Mouse (Mus musculus): ENCODE data around the gene Mis18a. TPM values are rescaled to one million over a fixed set of nuclear protein-coding genes. Genes with fewer than 3 reads are reported as not detected.

The Mis18a gene
- polyA plus RNA-seq, 1 experiment from 2014 or later = 29.9 TPM

- ATAC-seq (ENCODE audit: insufficient number of reproducible peaks, insufficient read depth, low FRiP score, low read depth) = no peak
- no peaks in the 10 kb centered on the region for H3K9me3 ChIP-seq (ENCODE audit: control insufficient read depth, low read length)
- 63% methylated on average over 3 of the region's 3 CpGs for WGBS
These were observed 32.1 kb upstream of the Mis18a start for GRCm38 (mm10) chr16:90759335-90759734.

GRCm38 (mm10) chr16:90753386-90753941, 26.3 kb upstream of the Mis18a start:
- Histone ChIP-seq H3K4me1 (ENCODE audit: control insufficient read depth in 2 of 2, insufficient read depth in 2 of 2, low read length in 2 of 2) (peaks cover 9 to 11% of the 10 kb centered on the region in 2 experiments), H3K9ac (ENCODE audit: low read length) (no peak overlapping the region), H3K27ac (replicated peaks in 1 of 2; ENCODE audit: control insufficient read depth in 1 of 2, insufficient read depth in 1 of 2, low read depth in 2 of 2, low read length in 2 of 2) (no peak overlapping the region), H3K4me2 (ENCODE audit: low read length) (no peak overlapping the region), H3K27me3 (ENCODE audit: control insufficient read depth, insufficient read depth, low read length) (no peaks in the 10 kb centered on the region), H3K36me3 (ENCODE audit: control insufficient read depth, insufficient read depth, low read length) (peaks cover 72% of the 10 kb centered on the region), H3K4me3 (ENCODE audit: control insufficient read depth in 1 of 2, insufficient read depth in 1 of 2, low read depth in 1 of 2, low read length in 2 of 2) (no peak overlapping the region), H3K9me3 (ENCODE audit: control insufficient read depth, low read length) (no peaks in the 10 kb centered on the region)
- WGBS = 87% methylated on average over 13 of the region's 13 CpGs
- ATAC-seq (ENCODE audit: insufficient number of reproducible peaks, insufficient read depth, low FRiP score, low read depth) = no peak

More at GRCm38 (mm10) chr16:90759335-90759734, 32.1 kb upstream of the Mis18a start:
- H3K4me2 ChIP-seq (ENCODE audit: low read length) = no peak overlapping the region
- no peak overlapping the region for H3K27ac ChIP-seq (replicated peaks in 1 of 2; ENCODE audit: control insufficient read depth in 1 of 2, insufficient read depth in 1 of 2, low read depth in 2 of 2, low read length in 2 of 2)
- H3K9ac ChIP-seq (ENCODE audit: low read length) = no peak overlapping the region
- peaks cover 80% of the 10 kb centered on the region for H3K36me3 ChIP-seq (ENCODE audit: control insufficient read depth, insufficient read depth, low read length)
- H3K27me3 ChIP-seq (ENCODE audit: control insufficient read depth, insufficient read depth, low read length) = no peaks in the 10 kb centered on the region
- H3K4me1 ChIP-seq (ENCODE audit: control insufficient read depth in 2 of 2, insufficient read depth in 2 of 2, low read length in 2 of 2) = peaks cover 8 to 10% of the 10 kb centered on the region in 2 experiments; a peak in 3 of 4 replicates
- H3K4me3 ChIP-seq (ENCODE audit: control insufficient read depth in 1 of 2, insufficient read depth in 1 of 2, low read depth in 1 of 2, low read length in 2 of 2) = no peak overlapping the region

- H3K9ac ChIP-seq (ENCODE audit: low read length) = no peak overlapping the region; the same call in 1 of the 2 replicates
- no peak overlapping the region for H3K4me3 ChIP-seq (ENCODE audit: control insufficient read depth in 1 of 2, insufficient read depth in 1 of 2, low read depth in 1 of 2, low read length in 2 of 2)
- WGBS = 81% methylated on average over 7 of the region's 7 CpGs
- peak overlapping the region; percentile 25; the same call in 1 of the 2 replicates for H3K4me2 ChIP-seq (ENCODE audit: low read length)
- 0 out of 4 replicates have a peak overlapping the region, but pooled peaks of 1 of the 2 experiments have one; percentile 8 for H3K27ac ChIP-seq (replicated peaks in 1 of 2; ENCODE audit: control insufficient read depth in 1 of 2, insufficient read depth in 1 of 2, low read depth in 2 of 2, low read length in 2 of 2)
- no peaks in the 10 kb centered on the region for H3K27me3 ChIP-seq (ENCODE audit: control insufficient read depth, insufficient read depth, low read length)
- peaks cover 30% of the 10 kb centered on the region for H3K36me3 ChIP-seq (ENCODE audit: control insufficient read depth, insufficient read depth, low read length)
- peaks cover 26 to 34% of the 10 kb centered on the region in 2 experiments for H3K4me1 ChIP-seq (ENCODE audit: control insufficient read depth in 2 of 2, insufficient read depth in 2 of 2, low read length in 2 of 2)
- H3K9me3 ChIP-seq (ENCODE audit: control insufficient read depth, low read length) = no peaks in the 10 kb centered on the region
- no peak for ATAC-seq (ENCODE audit: insufficient number of reproducible peaks, insufficient read depth, low FRiP score, low read depth)
These were observed 21.0 kb upstream of the Mis18a start for GRCm38 (mm10) chr16:90748169-90748568.

- H3K4me1 ChIP-seq (ENCODE audit: control insufficient read depth in 2 of 2, insufficient read depth in 2 of 2, low read length in 2 of 2) = peaks cover 30 to 37% of the 10 kb centered on the region in 2 experiments
- H3K4me3 ChIP-seq (ENCODE audit: control insufficient read depth in 1 of 2, insufficient read depth in 1 of 2, low read depth in 1 of 2, low read length in 2 of 2) = no peak overlapping the region
- no peaks in the 10 kb centered on the region for H3K9me3 ChIP-seq (ENCODE audit: control insufficient read depth, low read length)
- H3K9ac ChIP-seq (ENCODE audit: low read length) = no peak overlapping the region
- H3K27me3 ChIP-seq (ENCODE audit: control insufficient read depth, insufficient read depth, low read length) = no peaks in the 10 kb centered on the region
- WGBS = 58% methylated on average over 6 of the region's 6 CpGs
- ATAC-seq (ENCODE audit: insufficient number of reproducible peaks, insufficient read depth, low FRiP score, low read depth) = peak; percentile 44
- H3K36me3 ChIP-seq (ENCODE audit: control insufficient read depth, insufficient read depth, low read length) = peaks cover 23% of the 10 kb centered on the region
- no peak overlapping the region for H3K4me2 ChIP-seq (ENCODE audit: low read length)
- H3K27ac ChIP-seq (replicated peaks in 1 of 2; ENCODE audit: control insufficient read depth in 1 of 2, insufficient read depth in 1 of 2, low read depth in 2 of 2, low read length in 2 of 2) = peak overlapping the region; percentile 12 to 42; a peak in 2 of 4 replicates
These were observed 19.9 kb upstream of the Mis18a start for GRCm38 (mm10) chr16:90747143-90747542.

GRCm38 (mm10) chr16:90738092-90738956, 11.1 kb upstream of the Mis18a start, which contains the start of gene Mrap:
Mrap (plus strand) TSS chr16:90738207.
- 27% methylated on average over 26 of the region's 26 CpGs for WGBS
- Histone ChIP-seq H3K36me3 (ENCODE audit: control insufficient read depth, insufficient read depth, low read length) (no peaks in the 10 kb centered on the region), H3K27me3 (ENCODE audit: control insufficient read depth, insufficient read depth, low read length) (no peaks in the 10 kb centered on the region), H3K4me3 (ENCODE audit: control insufficient read depth in 1 of 2, insufficient read depth in 1 of 2, low read depth in 1 of 2, low read length in 2 of 2) (peak within 1 kb of the TSS; percentile 47 to 60), H3K4me1 (ENCODE audit: control insufficient read depth in 2 of 2, insufficient read depth in 2 of 2, low read length in 2 of 2) (peaks cover 20 to 21% of the 10 kb centered on the region in 2 experiments), H3K9ac (ENCODE audit: low read length) (peak within 1 kb of the TSS; percentile 73), H3K9me3 (ENCODE audit: control insufficient read depth, low read length) (no peaks in the 10 kb centered on the region), H3K27ac (replicated peaks in 1 of 2; ENCODE audit: control insufficient read depth in 1 of 2, insufficient read depth in 1 of 2, low read depth in 2 of 2, low read length in 2 of 2) (peak within 1 kb of the TSS; percentile 48 to 73), H3K4me2 (ENCODE audit: low read length) (peak within 1 kb of the TSS; percentile 67)
- peak; percentile 58 for ATAC-seq (ENCODE audit: insufficient number of reproducible peaks, insufficient read depth, low FRiP score, low read depth)

- H3K4me1 ChIP-seq (ENCODE audit: control insufficient read depth in 2 of 2, insufficient read depth in 2 of 2, low read length in 2 of 2) = peaks cover 12 to 16% of the 10 kb centered on the region in 2 experiments
- H3K4me2 ChIP-seq (ENCODE audit: low read length) = no peak overlapping the region
- H3K36me3 ChIP-seq (ENCODE audit: control insufficient read depth, insufficient read depth, low read length) = no peaks in the 10 kb centered on the region
- no peak; the same call in 1 of the 2 replicates for ATAC-seq (ENCODE audit: insufficient number of reproducible peaks, insufficient read depth, low FRiP score, low read depth)
- H3K4me3 ChIP-seq (ENCODE audit: control insufficient read depth in 1 of 2, insufficient read depth in 1 of 2, low read depth in 1 of 2, low read length in 2 of 2) = no peak overlapping the region
- H3K27me3 ChIP-seq (ENCODE audit: control insufficient read depth, insufficient read depth, low read length) = no peaks in the 10 kb centered on the region
- no peaks in the 10 kb centered on the region; the same call in 1 of the 2 replicates for H3K9me3 ChIP-seq (ENCODE audit: control insufficient read depth, low read length)
- 36% methylated on average over 10 of the region's 10 CpGs for WGBS
- 0 out of 2 replicates have a peak overlapping the region, but pooled peaks have one; percentile 11 for H3K9ac ChIP-seq (ENCODE audit: low read length)
- no peak overlapping the region for H3K27ac ChIP-seq (replicated peaks in 1 of 2; ENCODE audit: control insufficient read depth in 1 of 2, insufficient read depth in 1 of 2, low read depth in 2 of 2, low read length in 2 of 2)
These were observed 9.6 kb upstream of the Mis18a start for GRCm38 (mm10) chr16:90736672-90737270.

GRCm38 (mm10) chr16:90735611-90736010, 8.4 kb upstream of the Mis18a start:
- Histone ChIP-seq H3K27ac (replicated peaks in 1 of 2; ENCODE audit: control insufficient read depth in 1 of 2, insufficient read depth in 1 of 2, low read depth in 2 of 2, low read length in 2 of 2) (no peak overlapping the region), H3K9me3 (ENCODE audit: control insufficient read depth, low read length) (no peaks in the 10 kb centered on the region; the same call in 1 of the 2 replicates), H3K4me3 (ENCODE audit: control insufficient read depth in 1 of 2, insufficient read depth in 1 of 2, low read depth in 1 of 2, low read length in 2 of 2) (no peak overlapping the region), H3K4me2 (ENCODE audit: low read length) (no peak overlapping the region), H3K27me3 (ENCODE audit: control insufficient read depth, insufficient read depth, low read length) (no peaks in the 10 kb centered on the region), H3K4me1 (ENCODE audit: control insufficient read depth in 2 of 2, insufficient read depth in 2 of 2, low read length in 2 of 2) (peaks cover 11 to 16% of the 10 kb centered on the region in 2 experiments), H3K9ac (ENCODE audit: low read length) (no peak overlapping the region), H3K36me3 (ENCODE audit: control insufficient read depth, insufficient read depth, low read length) (no peaks in the 10 kb centered on the region)
- ATAC-seq (ENCODE audit: insufficient number of reproducible peaks, insufficient read depth, low FRiP score, low read depth) = no peak
- WGBS = 60% methylated on average over 4 of the region's 4 CpGs

Measured in heart, embryonic 14.5 days (tissue).